Mouse (Mus musculus): ENCODE measurements around the gene Dhfr. TPM values are rescaled to one million over a fixed set of nuclear protein-coding genes. Genes with fewer than 3 reads are reported as not detected.
"Not testable (repeated sequence)": the region's sequence is repeated elsewhere in the genome, so short reads cannot be mapped to it uniquely, and the experiment has no call there.

Gene Dhfr
- polyA plus RNA-seq, 1 experiment: 3.1 TPM

DNA sequence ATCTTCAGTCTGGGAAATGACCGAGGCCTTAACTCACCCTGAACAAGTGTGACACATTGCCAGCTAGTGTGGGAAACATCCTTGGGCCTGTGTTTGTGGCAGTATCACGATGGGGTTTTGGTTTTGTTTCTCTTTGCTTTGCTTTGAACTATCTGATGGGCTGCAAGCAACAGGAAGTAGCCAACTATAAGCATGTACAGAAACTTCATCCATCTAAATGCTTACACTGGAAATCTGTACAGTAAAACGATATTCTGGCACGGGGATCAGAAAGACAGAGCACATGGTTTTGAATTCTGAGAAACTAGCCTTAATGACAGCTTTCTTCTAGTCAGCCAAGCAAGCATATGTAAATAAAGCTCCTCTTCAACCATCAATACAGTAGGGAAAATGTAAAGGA is 570 bp upstream of the Dhfr start:
- TF ChIP-seq POLR2A (IDR thresholded peaks at IDR 0.05; ENCODE audit: low read depth, low read length): no peak
- no peak for TF ChIP-seq CTCF (IDR thresholded peaks at IDR 0.05; ENCODE audit: extremely low read depth, insufficient read length, insufficient replicate concordance, low read depth, low read length)
- peaks cover 9% of the 10 kb centered on the region; the same call in 1 of the 2 replicates for H3K4me1 ChIP-seq (ENCODE audit: control insufficient read depth, insufficient read depth, insufficient read length, low read length)
- peak overlapping the region; percentile 56; the same call in 1 of the 2 replicates for H3K27ac ChIP-seq (ENCODE audit: insufficient read depth, low read depth, low read length)
- no peaks in the 10 kb centered on the region for H3K27me3 ChIP-seq (ENCODE audit: control insufficient read depth, insufficient read depth, low read length)
- peak overlapping the region; percentile 93 for H3K4me3 ChIP-seq (ENCODE audit: low read depth, low read length)
- H3K36me3 ChIP-seq (ENCODE audit: control insufficient read depth, insufficient read depth, low read length): peaks cover 7% of the 10 kb centered on the region
- WGBS: 3% methylated on average over 4 of the region's 4 CpGs

DNA sequence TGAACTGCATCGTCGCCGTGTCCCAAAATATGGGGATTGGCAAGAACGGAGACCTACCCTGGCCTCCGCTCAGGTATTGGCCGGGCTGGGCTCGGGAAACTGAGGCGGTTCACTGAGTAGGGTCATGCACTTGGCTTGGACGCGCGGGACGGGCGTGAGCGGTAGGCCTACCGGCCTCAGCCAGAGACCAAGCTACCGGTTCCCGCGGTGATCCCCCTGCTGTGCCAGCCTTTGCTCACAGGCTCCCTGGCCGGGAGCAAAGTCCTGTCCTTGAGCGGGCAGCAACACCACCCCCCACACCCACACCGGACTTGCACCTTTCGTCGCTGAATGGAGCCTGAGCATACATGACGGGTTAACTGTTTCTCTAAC is 732 bp downstream of the Dhfr start:
- Histone ChIP-seq H3K4me1 (ENCODE audit: control insufficient read depth, insufficient read depth, insufficient read length, low read length) (peaks cover 9% of the 10 kb centered on the region; the same call in 1 of the 2 replicates), H3K27ac (ENCODE audit: insufficient read depth, low read depth, low read length) (peak overlapping the region; percentile 74), H3K27me3 (ENCODE audit: control insufficient read depth, insufficient read depth, low read length) (no peaks in the 10 kb centered on the region), H3K36me3 (ENCODE audit: control insufficient read depth, insufficient read depth, low read length) (peaks cover 2% of the 10 kb centered on the region; the same call in 1 of the 2 replicates), H3K4me3 (ENCODE audit: low read depth, low read length) (peak overlapping the region; percentile 93)
- WGBS: under 1% methylated on average over 24 of the region's 24 CpGs
- TF ChIP-seq POLR2A (IDR thresholded peaks at IDR 0.05; ENCODE audit: low read depth, low read length): no peak
- no peak for TF ChIP-seq CTCF (IDR thresholded peaks at IDR 0.05; ENCODE audit: extremely low read depth, insufficient read length, insufficient replicate concordance, low read depth, low read length)

- H3K27ac ChIP-seq (ENCODE audit: insufficient read depth, low read depth, low read length): no peak overlapping the region
- H3K4me1 ChIP-seq (ENCODE audit: control insufficient read depth, insufficient read depth, insufficient read length, low read length): peaks cover 9% of the 10 kb centered on the region; the same call in 1 of the 2 replicates
- H3K36me3 ChIP-seq (ENCODE audit: control insufficient read depth, insufficient read depth, low read length): peaks cover 7% of the 10 kb centered on the region; the same call in 1 of the 2 replicates
- WGBS: 76% methylated on average over 7 of the region's 7 CpGs
- no peak overlapping the region for H3K4me3 ChIP-seq (ENCODE audit: low read depth, low read length)
- no peaks in the 10 kb centered on the region for H3K27me3 ChIP-seq (ENCODE audit: control insufficient read depth, insufficient read depth, low read length)
- TF ChIP-seq CTCF (IDR thresholded peaks at IDR 0.05; ENCODE audit: extremely low read depth, insufficient read length, insufficient replicate concordance, low read depth, low read length) (no peak), POLR2A (IDR thresholded peaks at IDR 0.05; ENCODE audit: low read depth, low read length) (no peak)
Measured at GRCm38 (mm10) chr13:92356376-92356775, 1.9 kb downstream of the Dhfr start.

- no peaks in the 10 kb centered on the region for H3K27me3 ChIP-seq (ENCODE audit: control insufficient read depth, insufficient read depth, low read length)
- peaks cover 9% of the 10 kb centered on the region; the same call in 1 of the 2 replicates for H3K4me1 ChIP-seq (ENCODE audit: control insufficient read depth, insufficient read depth, insufficient read length, low read length)
- peaks cover 7% of the 10 kb centered on the region; the same call in 1 of the 2 replicates for H3K36me3 ChIP-seq (ENCODE audit: control insufficient read depth, insufficient read depth, low read length)
- no peak overlapping the region for H3K27ac ChIP-seq (ENCODE audit: insufficient read depth, low read depth, low read length)
- WGBS: 43% methylated on average over 2 of the region's 2 CpGs
- no peak overlapping the region for H3K4me3 ChIP-seq (ENCODE audit: low read depth, low read length)
- TF ChIP-seq POLR2A (IDR thresholded peaks at IDR 0.05; ENCODE audit: low read depth, low read length) (no peak), CTCF (IDR thresholded peaks at IDR 0.05; ENCODE audit: extremely low read depth, insufficient read length, insufficient replicate concordance, low read depth, low read length) (no peak)
Measured at GRCm38 (mm10) chr13:92357644-92358043, 3.1 kb downstream of the Dhfr start.

DNA sequence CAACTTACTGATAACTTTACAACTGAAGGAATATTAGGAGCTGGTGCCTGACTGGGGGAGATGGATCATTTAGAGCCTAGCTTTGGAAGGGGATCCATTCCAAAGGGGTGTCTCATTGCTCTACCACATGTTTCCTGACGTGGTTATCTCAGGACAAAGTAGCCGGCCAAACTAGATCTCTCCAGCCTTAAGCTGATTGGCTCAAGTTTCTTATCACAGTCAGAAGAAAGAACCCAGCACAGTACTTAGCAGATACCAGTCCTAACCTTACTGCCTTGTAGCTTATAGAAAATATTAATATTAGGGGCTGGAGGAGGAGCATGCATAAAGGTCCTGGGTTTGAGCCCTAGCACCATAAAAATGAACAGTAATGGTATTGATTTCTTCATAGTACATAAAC is 7.1 kb downstream of the Dhfr start:
- WGBS: 76% methylated on average over 2 of the region's 2 CpGs
- no peak for TF ChIP-seq CTCF (IDR thresholded peaks at IDR 0.05; ENCODE audit: extremely low read depth, insufficient read length, insufficient replicate concordance, low read depth, low read length)
- no peak for TF ChIP-seq POLR2A (IDR thresholded peaks at IDR 0.05; ENCODE audit: low read depth, low read length)
- H3K27ac ChIP-seq (ENCODE audit: insufficient read depth, low read depth, low read length): no peak overlapping the region
- no peaks in the 10 kb centered on the region for H3K4me1 ChIP-seq (ENCODE audit: control insufficient read depth, insufficient read depth, insufficient read length, low read length)
- no peak overlapping the region for H3K4me3 ChIP-seq (ENCODE audit: low read depth, low read length)
- peaks cover 17% of the 10 kb centered on the region for H3K36me3 ChIP-seq (ENCODE audit: control insufficient read depth, insufficient read depth, low read length)
- no peaks in the 10 kb centered on the region for H3K27me3 ChIP-seq (ENCODE audit: control insufficient read depth, insufficient read depth, low read length)

GRCm38 (mm10) chr13:92365312-92365711 is 10.8 kb downstream of the Dhfr start:
- Histone ChIP-seq H3K4me1 (ENCODE audit: control insufficient read depth, insufficient read depth, insufficient read length, low read length) (no peaks in the 10 kb centered on the region), H3K27ac (ENCODE audit: insufficient read depth, low read depth, low read length) (no peak overlapping the region)

DNA sequence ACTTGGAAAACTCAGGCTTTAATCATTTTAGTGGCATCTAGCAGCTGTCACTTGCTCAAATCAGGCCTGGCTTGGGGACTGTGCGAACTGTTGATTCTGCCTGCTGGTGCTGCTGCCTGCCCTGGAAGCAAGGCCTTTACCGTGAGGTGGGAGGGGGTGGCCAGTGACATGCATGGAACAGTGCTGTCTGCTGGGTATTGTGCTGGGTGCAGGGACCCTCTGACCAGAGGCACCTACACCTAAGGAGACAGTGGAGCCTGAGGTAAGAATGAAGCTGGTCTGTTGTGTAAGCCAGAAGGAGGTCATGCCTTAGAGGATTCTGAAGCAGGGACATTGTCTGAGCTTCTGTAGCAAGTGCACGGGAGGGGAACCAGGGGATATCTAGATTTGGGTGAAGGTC is 16.3 kb downstream of the Dhfr start:
- TF ChIP-seq POLR2A (IDR thresholded peaks at IDR 0.05; ENCODE audit: low read depth, low read length) (no peak), CTCF (IDR thresholded peaks at IDR 0.05; ENCODE audit: extremely low read depth, insufficient read length, insufficient replicate concordance, low read depth, low read length) (no peak)
- 97% methylated on average over 3 of the region's 3 CpGs for WGBS

More at GRCm38 (mm10) chr13:92365312-92365711, 10.8 kb downstream of the Dhfr start:
- TF ChIP-seq POLR2A (IDR thresholded peaks at IDR 0.05; ENCODE audit: low read depth, low read length): no peak
- TF ChIP-seq CTCF (IDR thresholded peaks at IDR 0.05; ENCODE audit: extremely low read depth, insufficient read length, insufficient replicate concordance, low read depth, low read length): no peak
- Histone ChIP-seq H3K4me3 (ENCODE audit: low read depth, low read length) (no peak overlapping the region), H3K36me3 (ENCODE audit: control insufficient read depth, insufficient read depth, low read length) (peaks cover 27% of the 10 kb centered on the region), H3K27me3 (ENCODE audit: control insufficient read depth, insufficient read depth, low read length) (no peaks in the 10 kb centered on the region)
- WGBS: 87% methylated on average over 4 of the region's 4 CpGs

DNA sequence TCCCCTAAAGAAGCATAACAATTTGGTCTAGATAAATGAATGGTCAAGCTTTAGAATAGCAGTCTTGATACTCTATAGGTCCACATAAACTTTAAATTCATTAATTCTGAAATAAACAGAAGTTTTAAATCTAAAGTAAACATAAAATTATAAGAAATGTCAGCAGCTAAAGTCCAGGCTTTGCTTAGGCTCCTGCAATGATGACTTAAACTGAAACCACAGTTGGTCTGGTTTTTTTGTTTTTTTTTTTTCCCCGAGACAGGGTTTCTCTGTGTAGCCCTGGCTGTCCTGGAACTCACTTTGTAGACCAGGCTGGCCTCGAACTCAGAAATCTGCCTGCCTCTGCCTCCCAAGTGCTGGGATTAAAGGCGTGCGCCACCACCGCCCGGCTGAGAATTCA is 16.9 kb downstream of the Dhfr start:
- not testable (repeated sequence) for H3K4me3 ChIP-seq (ENCODE audit: low read depth, low read length); H3K27ac ChIP-seq (ENCODE audit: insufficient read depth, low read depth, low read length); H3K27me3 ChIP-seq (ENCODE audit: control insufficient read depth, insufficient read depth, low read length); H3K4me1 ChIP-seq (ENCODE audit: control insufficient read depth, insufficient read depth, insufficient read length, low read length)
- peaks cover 14% of the 10 kb centered on the region for H3K36me3 ChIP-seq (ENCODE audit: control insufficient read depth, insufficient read depth, low read length)
- WGBS: 95% methylated on average over 6 of the region's 6 CpGs

More for the DNA sequence above, 16.3 kb downstream of the Dhfr start:
- Histone ChIP-seq H3K4me3 (ENCODE audit: low read depth, low read length) (no peak overlapping the region), H3K27me3 (ENCODE audit: control insufficient read depth, insufficient read depth, low read length) (no peaks in the 10 kb centered on the region), H3K4me1 (ENCODE audit: control insufficient read depth, insufficient read depth, insufficient read length, low read length) (no peaks in the 10 kb centered on the region), H3K36me3 (ENCODE audit: control insufficient read depth, insufficient read depth, low read length) (peaks cover 18% of the 10 kb centered on the region), H3K27ac (ENCODE audit: insufficient read depth, low read depth, low read length) (no peak overlapping the region)
